ENCODE assay signal across 18 mouse cellular contexts in genomic region chr15:88946851-88947250, GRCm38 (mm10). TPM values are rescaled to one million over a fixed set of nuclear protein-coding genes. Genes with fewer than 3 reads are reported as not detected.
DNase-seq lines count a peak whose midpoint lies in the region; ATAC-seq and TF ChIP-seq lines count a peak whose summit lies in the region.
"Had no signal": no experiment of that assay in that cellular context is flagged by ENCODE, and none has a peak within 500 bp of the region (broad histone marks: within the 10 kb centered on the region; RNA-seq: fewer than 3 reads in every experiment).

No protein-coding gene starts in this region.

- no peak overlapping the region for H3K4me3 ChIP-seq in gastrocnemius, adult 2 months
- H3K4me3 ChIP-seq in liver, postnatal 0 days (ENCODE audit: low read depth, low read length): no peak overlapping the region
- no peak overlapping the region for H3K4me3 ChIP-seq in liver, embryonic 11.5 days (ENCODE audit: low read depth, low read length)
- no peak overlapping the region for H3K4me3 ChIP-seq in embryonic facial prominence, embryonic 11.5 days (ENCODE audit: low read depth, low read length)
- H3K4me3 ChIP-seq: embryonic facial prominence, embryonic 15.5 days; midbrain, embryonic 13.5 days; neural tube, embryonic 13.5 days had no signal

- H3K4me1 ChIP-seq in liver, postnatal 0 days (ENCODE audit: insufficient read depth): no peaks in the 10 kb centered on the region
- no peaks in the 10 kb centered on the region for H3K4me1 ChIP-seq in liver, embryonic 11.5 days (replicated peaks; ENCODE audit: control insufficient read depth, insufficient read depth, low read length)
- H3K4me1 ChIP-seq in embryonic facial prominence, embryonic 11.5 days (ENCODE audit: control insufficient read depth, insufficient read depth, low read length): no peaks in the 10 kb centered on the region
- H3K4me1 ChIP-seq: embryonic facial prominence, embryonic 15.5 days; midbrain, embryonic 13.5 days; neural tube, embryonic 13.5 days had no signal

- intact Hi-C loops in gastrocnemius, adult 2 months (cut with DNase I): no loop called here

- no peaks in the 10 kb centered on the region for H3K27me3 ChIP-seq in liver, postnatal 0 days (ENCODE audit: insufficient read depth, low read length)
- H3K27me3 ChIP-seq in liver, embryonic 11.5 days (replicated peaks; ENCODE audit: control insufficient read depth, insufficient read depth, low read length): no peaks in the 10 kb centered on the region
- no peaks in the 10 kb centered on the region for H3K27me3 ChIP-seq in embryonic facial prominence, embryonic 11.5 days (ENCODE audit: control insufficient read depth, insufficient read depth, low read length)
- H3K27me3 ChIP-seq: midbrain, embryonic 13.5 days; neural tube, embryonic 13.5 days had no signal

- peak; percentile 15; the same call in 1 of the 2 replicates for TF ChIP-seq CTCF in gastrocnemius, adult 2 months (IDR thresholded peaks at IDR 0.05)
- TF ChIP-seq CTCF in liver, postnatal 0 days (IDR thresholded peaks at IDR 0.05; ENCODE audit: low read depth): no peak

- no peak overlapping the region for H3K9ac ChIP-seq in liver, postnatal 0 days (replicated peaks)
- no peak overlapping the region for H3K9ac ChIP-seq in liver, embryonic 11.5 days (ENCODE audit: low read depth, low read length)
- no peak overlapping the region for H3K9ac ChIP-seq in embryonic facial prominence, embryonic 11.5 days (replicated peaks; ENCODE audit: low read length)
- H3K9ac ChIP-seq: embryonic facial prominence, embryonic 15.5 days; midbrain, embryonic 13.5 days; neural tube, embryonic 13.5 days had no signal

- peak; percentile 43; the same call in 1 of the 2 replicates for ATAC-seq in liver, postnatal 0 days
- ATAC-seq in liver, embryonic 11.5 days (replicated peaks; ENCODE audit: low FRiP score): no peak
- no peak for ATAC-seq in embryonic facial prominence, embryonic 11.5 days (replicated peaks; ENCODE audit: insufficient number of reproducible peaks, low FRiP score, low TSS enrichment, low read depth)
- ATAC-seq in cerebellum, adult (ENCODE audit: insufficient number of reproducible peaks, low FRiP score, low TSS enrichment): no peak
- no peak for ATAC-seq in megakaryocyte, adult 5-6 weeks (ENCODE audit: poor library complexity, severe bottlenecking)
- ATAC-seq: forebrain, embryonic 16.5 days; midbrain, embryonic 13.5 days had no signal

- DNase-seq in gastrocnemius, adult 2 months: no peak
- DNase-seq in gastrocnemius, adult 8-10 months (ENCODE audit: low spot score in 2 of 2): no peak
- no peak for DNase-seq in liver, postnatal 0 days
- no peak for DNase-seq in liver, embryonic 11.5 days (ENCODE audit: low spot score)
- peak; percentile 6 for DNase-seq in embryonic facial prominence, embryonic 11.5 days (ENCODE audit: low spot score)
- DNase-seq in mesoderm, embryonic 11.5 days (ENCODE audit: low read depth, low spot score): peak; percentile 9
- DNase-seq: B cell, adult 2 months; cerebellum, adult 8-10 months; heart, postnatal 4 days; right cerebral cortex, adult 18-20 months; thymus, postnatal 14 days had no signal

- no peak overlapping the region for H3K27ac ChIP-seq in gastrocnemius, adult 2 months
- no peak overlapping the region for H3K27ac ChIP-seq in liver, postnatal 0 days (ENCODE audit: low read depth)
- H3K27ac ChIP-seq in liver, embryonic 11.5 days (ENCODE audit: low read depth, low read length): no peak overlapping the region
- no peak overlapping the region for H3K27ac ChIP-seq in embryonic facial prominence, embryonic 11.5 days (replicated peaks; ENCODE audit: low read depth, low read length)
- H3K27ac ChIP-seq: embryonic facial prominence, embryonic 15.5 days; midbrain, embryonic 13.5 days; neural tube, embryonic 13.5 days had no signal

- WGBS in liver, postnatal 0 days (ENCODE audit: insufficient replicate concordance): 49% methylated on average over 6 of the region's 6 CpGs
- WGBS in liver, embryonic 11.5 days: 44% methylated on average over 6 of the region's 6 CpGs
- 37% methylated on average over 6 of the region's 6 CpGs for WGBS in embryonic facial prominence, embryonic 11.5 days

- no peaks in the 10 kb centered on the region for H3K9me3 ChIP-seq in liver, postnatal 0 days (ENCODE audit: low read length)
- no peaks in the 10 kb centered on the region for H3K9me3 ChIP-seq in liver, embryonic 11.5 days (ENCODE audit: control insufficient read depth, low read length)
- no peaks in the 10 kb centered on the region for H3K9me3 ChIP-seq in embryonic facial prominence, embryonic 11.5 days (replicated peaks; ENCODE audit: control insufficient read depth, low read length)
- H3K9me3 ChIP-seq: embryonic facial prominence, embryonic 15.5 days; midbrain, embryonic 13.5 days; neural tube, embryonic 13.5 days had no signal

- H3K4me2 ChIP-seq in liver, postnatal 0 days (ENCODE audit: low read depth, low read length): no peak overlapping the region
- no peak overlapping the region for H3K4me2 ChIP-seq in liver, embryonic 11.5 days
- no peak overlapping the region for H3K4me2 ChIP-seq in embryonic facial prominence, embryonic 11.5 days (ENCODE audit: low read depth, low read length)
- H3K4me2 ChIP-seq: embryonic facial prominence, embryonic 15.5 days; midbrain, embryonic 13.5 days; neural tube, embryonic 13.5 days had no signal

- no peaks in the 10 kb centered on the region for H3K36me3 ChIP-seq in liver, postnatal 0 days (replicated peaks; ENCODE audit: insufficient read depth, low read length)
- H3K36me3 ChIP-seq in liver, embryonic 11.5 days (ENCODE audit: control insufficient read depth, insufficient read depth, low read length): no peaks in the 10 kb centered on the region
- H3K36me3 ChIP-seq in embryonic facial prominence, embryonic 11.5 days (replicated peaks; ENCODE audit: control insufficient read depth, insufficient read depth, low read depth, low read length): no peaks in the 10 kb centered on the region
- H3K36me3 ChIP-seq: embryonic facial prominence, embryonic 15.5 days; midbrain, embryonic 13.5 days; neural tube, embryonic 13.5 days had no signal

- no peak for TF ChIP-seq EP300 in liver, postnatal 0 days (IDR thresholded peaks at IDR 0.05; ENCODE audit: low read depth)

RNA-seq across cellular contexts. Expression of gene Ttll8, which starts 7.4 kb away (rescaled TPM):
- not detected for total RNA-seq in gastrocnemius, adult 2 months (2021)
- not detected for total RNA-seq in gastrocnemius, adult 8-10 months (2022)
- polyA plus RNA-seq in liver, postnatal 0 days (2015; fragmentation: Nextera tagmentation; extraction: Ambion mirVana): not detected in 2 replicates
- not detected in 2 replicates for polyA plus RNA-seq in liver, embryonic 11.5 days (2014; fragmentation: Nextera tagmentation; extraction: Ambion mirVana)
- polyA plus RNA-seq in embryonic facial prominence, embryonic 11.5 days (2014; fragmentation: Nextera tagmentation; extraction: Ambion mirVana): not detected in 2 replicates
- total RNA-seq in megakaryocyte, adult 5-6 weeks (2015): not detected in 2 replicates
- not detected in 2 replicates for total RNA-seq in megakaryocyte, adult 5-6 weeks (2017)
- total RNA-seq: heart, postnatal 4 days had no signal
- polyA plus RNA-seq: liver, embryonic 16.5 days; midbrain, embryonic 13.5 days; neural tube, embryonic 13.5 days had no signal

RNA-seq across cellular contexts. Expression of gene Mlc1, which starts 32.0 kb away (rescaled TPM):
- total RNA-seq in gastrocnemius, adult 2 months (2021): not detected
- under 1 TPM in 1 of 4 experiments, not detected in 3; 0.09 TPM for total RNA-seq in gastrocnemius, adult 8-10 months (2022)
- not detected in 2 replicates for polyA plus RNA-seq in liver, postnatal 0 days (2015; fragmentation: Nextera tagmentation; extraction: Ambion mirVana)
- polyA plus RNA-seq in liver, embryonic 11.5 days (2014; fragmentation: Nextera tagmentation; extraction: Ambion mirVana): not detected in 2 replicates
- 0.82 and 1.1 TPM in 2 replicates for polyA plus RNA-seq in embryonic facial prominence, embryonic 11.5 days (2014; fragmentation: Nextera tagmentation; extraction: Ambion mirVana)
- total RNA-seq in megakaryocyte, adult 5-6 weeks (2015): not detected in 2 replicates
- not detected in 2 replicates for total RNA-seq in megakaryocyte, adult 5-6 weeks (2017)
- total RNA-seq: heart, postnatal 4 days had no signal
- polyA plus RNA-seq: embryonic facial prominence, embryonic 15.5 days had no signal

RNA-seq across cellular contexts. Expression of gene Mov10l1, which starts 35.9 kb away (rescaled TPM):
- not detected for total RNA-seq in gastrocnemius, adult 2 months (2021)
- not detected for total RNA-seq in gastrocnemius, adult 8-10 months (2022)
- polyA plus RNA-seq in liver, postnatal 0 days (2015; fragmentation: Nextera tagmentation; extraction: Ambion mirVana): not detected in 2 replicates
- polyA plus RNA-seq in liver, embryonic 11.5 days (2014; fragmentation: Nextera tagmentation; extraction: Ambion mirVana): 0.18 and 0.65 TPM in 2 replicates
- 0.39 TPM in 1 of 2 replicates, not detected in the other for polyA plus RNA-seq in embryonic facial prominence, embryonic 11.5 days (2014; fragmentation: Nextera tagmentation; extraction: Ambion mirVana)
- not detected in 2 replicates for total RNA-seq in megakaryocyte, adult 5-6 weeks (2015)
- total RNA-seq in megakaryocyte, adult 5-6 weeks (2017): not detected in 2 replicates
- polyA plus RNA-seq: forebrain, embryonic 16.5 days; liver, embryonic 16.5 days; midbrain, embryonic 13.5 days had no signal

Comparison
In these comparisons a context has a peak if more than half of its experiments do, and no peak if none do; other contexts are left out.
1. DNase-seq: peak in embryonic facial prominence, embryonic 11.5 days (single experiment) and mesoderm, embryonic 11.5 days (single experiment); none in gastrocnemius, adult 2 months (single experiment), gastrocnemius, adult 8-10 months (0 of 2), liver, postnatal 0 days (single experiment) and liver, embryonic 11.5 days (single experiment).